Mouse (Mus musculus): ENCODE data around the gene Polr3e.
"Not testable (repeated sequence)": the region's sequence is repeated elsewhere in the genome, so short reads cannot be mapped to it uniquely, and the experiment has no call there.

Polr3e gene

GRCm38 (mm10) chr7:120911268-120911667 lies 6.3 kb upstream of the Polr3e start:
- not testable (repeated sequence) for DNase-seq (ENCODE audit: low read depth)

DNA sequence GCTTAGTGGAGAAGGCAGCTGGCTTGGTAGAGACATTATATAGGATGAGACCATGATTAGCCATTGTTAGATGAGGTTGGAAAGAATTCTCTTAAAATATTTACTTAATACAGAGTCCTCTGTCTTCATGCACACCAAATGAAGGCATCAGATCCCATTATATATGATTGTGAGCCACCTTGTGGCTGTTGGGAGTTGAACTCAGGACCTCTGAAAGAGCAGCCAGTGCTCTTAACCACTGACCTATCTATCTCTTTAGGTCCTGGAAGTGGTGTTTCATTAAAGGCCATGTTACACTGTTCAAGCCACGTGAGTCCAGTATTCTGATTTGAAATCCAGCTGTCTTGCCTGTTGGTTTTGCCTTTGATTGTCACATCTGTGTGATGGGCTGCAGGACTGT lies 4.2 kb upstream of the Polr3e start:
- peak; percentile 82 for DNase-seq (ENCODE audit: low read depth)

DNA sequence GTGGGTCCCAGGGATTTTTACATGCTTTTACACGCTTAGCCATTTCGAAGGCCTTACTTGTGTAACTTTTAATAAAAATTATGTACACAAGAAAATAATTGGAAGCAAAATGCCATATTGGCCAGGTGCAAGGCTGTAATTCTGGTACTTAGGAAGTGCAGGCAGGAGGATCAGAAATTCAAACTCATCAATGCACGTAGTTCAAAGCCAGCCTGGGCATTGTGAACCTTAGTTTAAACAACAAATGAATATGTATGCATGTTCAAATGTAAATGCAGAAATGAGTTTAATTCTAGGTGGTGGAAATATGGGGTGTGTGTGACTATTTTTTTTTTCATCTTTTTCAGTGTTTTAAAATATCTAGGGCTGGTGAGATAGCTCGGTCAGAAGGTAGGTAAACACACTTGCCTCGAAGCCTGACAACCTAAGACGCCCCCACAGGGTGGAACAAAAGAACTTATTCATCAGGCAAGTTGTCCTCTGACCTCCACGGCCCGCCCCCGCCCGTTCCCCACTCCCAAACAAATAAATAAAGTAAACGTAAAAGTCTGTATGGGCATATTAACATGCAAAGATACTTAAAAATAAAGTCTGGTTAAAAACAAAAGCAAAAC lies 1.2 kb upstream of the Polr3e start:
- DNase-seq (ENCODE audit: low read depth) = peak; percentile 75

DNA sequence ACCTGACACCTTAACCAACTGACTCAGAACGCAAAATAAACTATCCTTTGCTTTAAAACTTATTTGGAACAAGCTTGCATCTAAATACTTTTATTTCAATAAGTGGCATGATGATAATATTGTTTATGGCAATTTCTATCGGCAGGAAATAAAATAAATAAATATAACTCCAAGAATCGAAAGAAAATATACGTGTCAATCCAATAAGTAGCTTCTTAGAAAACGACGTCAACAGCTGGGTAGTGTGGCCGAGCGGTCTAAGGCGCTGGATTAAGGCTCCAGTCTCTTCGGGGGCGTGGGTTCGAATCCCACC lies 309 bp upstream of the Polr3e start:
- no peak for DNase-seq (ENCODE audit: low read depth)

DNA sequence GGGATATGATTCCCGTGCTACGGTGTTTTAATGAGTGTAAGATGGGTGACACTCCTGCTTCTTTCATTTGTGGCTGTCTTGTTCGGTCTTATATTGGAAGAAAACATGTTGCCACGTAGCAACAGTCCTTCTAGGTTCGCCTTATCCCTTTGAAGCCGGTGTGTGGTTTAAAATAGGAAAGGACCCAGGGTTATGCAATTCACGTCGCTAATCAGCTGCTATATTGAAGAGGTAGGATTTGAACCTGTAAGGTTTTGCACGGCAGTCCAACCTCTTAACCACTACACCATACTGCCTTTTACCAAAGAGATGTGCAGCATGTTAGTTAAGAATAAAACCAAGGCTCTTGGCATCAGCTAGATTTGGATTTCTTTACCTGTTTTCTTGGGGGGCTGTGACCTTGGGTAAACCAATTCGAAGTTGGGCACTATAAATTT lies 1.0 kb downstream of the Polr3e start:
- peak; percentile 96 for DNase-seq (ENCODE audit: low read depth)

- DNase-seq (ENCODE audit: low read depth) = no peak
These were observed 15.6 kb downstream of the Polr3e start for GRCm38 (mm10) chr7:120933110-120933509.

DNA sequence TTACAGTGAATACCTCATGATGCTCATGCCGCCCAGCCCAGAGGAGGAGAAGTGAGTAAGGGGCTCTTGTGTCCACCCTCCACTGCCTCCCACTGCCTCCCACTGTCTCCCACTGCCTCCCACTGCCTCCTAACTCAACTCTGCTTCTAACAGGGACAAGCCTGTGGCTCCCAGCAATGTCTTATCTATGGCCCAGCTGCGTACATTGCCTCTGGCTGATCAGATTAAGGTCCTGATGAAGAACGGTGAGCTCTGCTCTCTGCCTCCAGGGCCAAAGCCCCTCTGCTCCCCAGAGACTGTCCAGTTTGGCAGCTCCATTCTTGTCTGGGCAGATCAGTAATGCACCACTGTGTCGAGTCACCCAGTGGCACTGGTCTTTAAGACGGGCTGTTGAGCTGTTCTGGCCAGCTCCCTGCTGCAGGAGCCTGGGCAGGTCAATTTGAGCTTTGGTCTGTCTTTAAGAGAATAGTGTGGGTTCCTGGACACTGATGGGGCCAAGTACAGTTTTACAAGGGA lies 16.2 kb downstream of the Polr3e start:
- no peak for DNase-seq (ENCODE audit: low read depth)

DNA sequence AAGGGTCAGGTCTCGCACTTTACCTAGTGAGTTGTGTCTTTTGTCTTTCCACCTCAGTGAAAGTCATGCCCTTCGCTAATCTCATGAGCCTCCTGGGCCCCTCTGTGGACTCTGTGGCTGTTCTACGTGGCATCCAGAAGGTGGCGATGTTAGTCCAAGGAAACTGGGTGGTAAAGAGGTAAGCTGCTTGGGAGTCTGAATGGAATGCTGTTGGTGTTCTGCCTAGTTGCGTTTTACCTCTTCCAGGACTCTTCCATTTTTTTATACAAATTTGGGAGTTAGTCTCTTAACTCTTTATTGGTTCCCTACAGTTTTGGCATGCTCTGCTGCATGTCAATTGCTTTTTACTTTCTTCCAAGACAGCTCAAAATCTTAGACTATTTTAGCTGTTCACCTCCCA lies 17.2 kb downstream of the Polr3e start:
- peak; percentile 68 for DNase-seq (ENCODE audit: low read depth)

- DNase-seq (ENCODE audit: low read depth) = no peak
These were observed 19.0 kb downstream of the Polr3e start for GRCm38 (mm10) chr7:120936522-120936921.

DNA sequence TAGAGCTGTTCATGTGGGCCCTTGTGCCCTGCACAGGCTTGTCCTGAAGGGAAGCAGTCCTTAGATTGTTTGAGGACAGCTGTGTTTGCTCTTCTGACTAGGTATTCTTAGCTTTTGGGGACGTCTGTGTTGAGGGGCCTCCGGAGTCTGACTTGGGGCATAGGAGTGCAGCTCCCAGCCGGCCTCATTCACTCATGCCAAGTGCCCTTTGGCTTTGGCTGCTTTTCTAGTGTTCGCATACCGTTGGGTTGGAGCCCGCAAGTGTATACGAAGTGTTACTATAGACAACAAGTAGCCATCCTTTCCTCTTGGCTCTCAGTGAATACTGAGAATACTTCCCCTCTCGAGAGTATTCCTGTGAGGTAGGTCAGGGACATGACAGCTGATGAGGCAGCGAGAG lies 20.7 kb downstream of the Polr3e start:
- DNase-seq (ENCODE audit: low read depth) = no peak

- DNase-seq (ENCODE audit: low read depth) = no peak
These were observed 22.8 kb downstream of the Polr3e start for GRCm38 (mm10) chr7:120940343-120940742.

DNA sequence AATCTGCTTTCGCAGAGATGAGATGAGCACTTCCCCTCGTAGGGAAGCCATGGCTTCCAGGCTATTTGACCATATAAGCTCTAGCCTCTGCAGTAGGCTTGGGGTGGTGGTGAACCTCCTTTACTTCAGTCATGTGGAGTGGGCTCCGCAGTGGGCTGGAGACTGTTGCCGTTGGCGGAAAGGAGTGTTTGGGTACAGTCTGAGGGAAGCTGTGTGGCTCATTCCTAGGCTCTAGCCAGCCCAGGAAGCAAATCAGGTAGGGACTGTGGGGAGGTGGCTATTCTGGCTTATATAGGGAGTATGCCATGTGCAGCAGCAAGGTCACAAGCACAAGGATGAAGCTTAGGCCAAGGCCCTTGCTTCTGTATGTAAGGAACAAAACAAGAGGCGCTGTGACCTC lies 23.7 kb downstream of the Polr3e start:
- DNase-seq (ENCODE audit: low read depth) = no peak

GRCm38 (mm10) chr7:120942506-120942905 lies 25.0 kb downstream of the Polr3e start:
- DNase-seq (ENCODE audit: low read depth) = no peak

DNA sequence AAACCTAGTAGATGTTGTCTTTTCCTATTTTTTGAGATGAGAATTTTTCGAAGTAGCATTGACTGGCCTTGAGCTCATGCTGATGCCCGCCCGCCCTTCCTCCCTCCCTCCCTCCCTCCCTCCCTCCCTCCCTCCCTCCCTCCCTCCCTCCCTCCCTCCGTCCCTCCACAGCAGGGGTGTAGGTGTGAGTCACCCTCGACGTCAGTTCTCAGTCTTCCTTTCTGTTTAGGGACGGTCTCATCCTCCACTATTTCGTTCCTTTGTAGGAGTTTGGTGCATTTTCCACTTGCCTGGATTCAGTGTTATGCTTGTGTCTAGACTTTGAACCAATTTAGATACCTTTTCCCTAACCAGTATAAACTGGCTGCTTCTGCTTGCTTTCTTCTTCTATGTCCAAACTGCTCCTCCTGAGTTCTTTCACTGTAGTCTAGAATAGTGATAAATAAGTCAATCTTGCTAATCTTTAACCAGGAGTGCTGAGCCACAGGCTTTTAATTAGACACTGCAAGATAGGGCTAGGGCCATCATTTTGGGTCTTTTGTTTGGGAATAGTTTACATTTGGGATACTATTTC lies 26.5 kb downstream of the Polr3e start:
- DNase-seq (ENCODE audit: low read depth) = peak; percentile 63

DNA sequence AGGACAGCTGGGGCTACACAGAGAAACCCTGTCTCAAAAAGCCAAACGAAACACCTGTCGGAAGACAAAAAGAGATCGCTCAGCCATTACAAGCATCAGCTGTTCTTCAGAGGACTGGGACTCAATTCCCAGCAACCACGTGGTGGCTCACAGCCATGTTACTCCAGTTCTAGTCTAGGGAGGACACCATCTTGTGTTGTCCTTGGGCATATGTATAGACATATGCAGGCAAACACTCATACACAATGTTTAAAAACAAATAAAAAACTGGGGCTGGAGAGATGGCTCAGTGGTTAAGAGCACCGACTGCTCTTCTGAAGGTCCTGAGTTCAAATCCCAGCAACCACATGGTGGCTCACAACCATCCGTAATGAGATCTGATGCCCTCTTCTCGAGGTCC lies 36.0 kb downstream of the Polr3e start:
- not testable (repeated sequence) for DNase-seq (ENCODE audit: low read depth)

DNA sequence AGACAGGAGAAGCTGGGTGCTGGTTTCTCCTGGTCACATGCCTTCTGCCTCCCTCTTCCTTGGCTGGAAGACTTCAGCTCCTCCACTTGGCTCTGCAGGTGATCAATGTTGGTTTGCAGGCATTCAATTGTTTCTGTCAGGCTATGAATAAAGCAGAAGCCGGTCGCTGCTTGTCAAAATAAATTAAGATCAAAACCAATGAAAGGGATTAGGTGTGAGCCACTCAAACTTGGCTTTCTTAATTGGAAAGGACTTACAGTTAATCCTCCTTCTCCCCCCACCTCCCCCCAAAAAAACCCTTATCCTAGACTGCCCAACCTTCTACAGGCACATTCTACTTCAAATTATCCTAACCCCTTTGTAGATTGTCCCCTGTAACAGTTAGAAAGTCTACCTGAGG lies 42.6 kb downstream of the Polr3e start:
- no peak for DNase-seq (ENCODE audit: low read depth)

- DNase-seq (ENCODE audit: low read depth) = no peak
These were observed 43.1 kb downstream of the Polr3e start for GRCm38 (mm10) chr7:120960601-120961000.

GRCm38 (mm10) chr7:120961893-120962292 lies 44.3 kb downstream of the Polr3e start:
- no peak for DNase-seq (ENCODE audit: low read depth)

DNA sequence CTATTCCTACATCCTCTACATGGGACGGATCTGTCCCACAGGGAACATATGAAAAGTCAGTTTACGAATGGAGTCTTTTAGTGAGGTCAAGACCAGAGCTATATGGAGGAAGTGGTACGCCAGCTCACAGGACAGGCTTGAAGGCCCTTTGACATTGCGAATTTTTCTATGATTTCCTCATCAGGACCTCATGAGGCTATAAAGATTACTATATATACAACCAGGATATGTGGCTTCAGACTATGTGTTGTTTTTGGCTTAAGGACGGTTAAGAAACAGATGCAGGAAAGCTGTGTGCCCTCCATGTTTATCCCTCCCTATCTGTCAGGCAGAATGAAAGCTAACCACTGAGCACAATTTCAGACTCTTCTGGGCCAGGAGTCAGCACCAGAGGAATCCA lies 45.6 kb downstream of the Polr3e start:
- peak; percentile 48 for DNase-seq (ENCODE audit: low read depth)

DNA sequence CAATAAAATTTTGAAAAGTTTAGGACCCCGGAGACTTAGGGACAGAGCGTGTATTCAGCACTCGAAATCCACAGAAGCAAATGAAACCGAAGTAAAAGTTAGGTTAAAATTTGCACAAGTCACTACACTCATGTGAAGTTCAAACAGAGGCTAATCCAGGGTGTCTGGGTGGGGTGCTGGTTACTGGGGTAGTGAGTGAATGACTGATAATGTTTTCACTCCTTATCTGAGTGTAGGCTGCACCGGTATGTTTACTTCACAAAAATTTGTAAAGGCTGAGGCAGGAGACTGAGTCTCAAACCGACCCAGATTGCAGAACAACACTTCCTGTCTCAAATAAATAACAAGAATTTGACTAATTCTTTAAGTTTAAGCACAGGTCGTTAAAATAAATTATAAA lies 51.7 kb downstream of the Polr3e start:
- no peak for DNase-seq (ENCODE audit: low read depth)

GRCm38 (mm10) chr7:120970112-120970511 lies 52.6 kb downstream of the Polr3e start:
- DNase-seq (ENCODE audit: low read depth) = no peak

- not testable (repeated sequence) for DNase-seq (ENCODE audit: low read depth)
These were observed 54.9 kb downstream of the Polr3e start for GRCm38 (mm10) chr7:120972471-120972870.

DNA sequence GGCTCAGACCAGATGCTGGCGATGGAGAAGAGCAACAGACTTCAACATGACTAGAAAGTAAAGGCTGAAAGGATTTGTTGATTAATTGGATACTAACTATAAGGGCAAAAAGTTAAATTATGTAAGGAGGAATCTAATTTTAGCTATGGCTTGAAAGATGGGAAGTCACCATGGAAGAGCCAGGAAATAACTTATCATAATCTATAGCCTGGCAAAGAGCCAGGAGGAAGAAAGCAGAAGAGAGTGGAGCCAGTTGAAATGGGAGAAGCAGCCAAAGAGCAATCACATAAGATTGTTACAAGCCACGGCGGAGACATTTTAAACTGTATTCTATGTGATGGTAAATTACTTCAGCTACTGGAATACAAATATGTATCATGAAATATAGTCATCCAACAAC lies 56.5 kb downstream of the Polr3e start:
- no peak for DNase-seq (ENCODE audit: low read depth)

DNA sequence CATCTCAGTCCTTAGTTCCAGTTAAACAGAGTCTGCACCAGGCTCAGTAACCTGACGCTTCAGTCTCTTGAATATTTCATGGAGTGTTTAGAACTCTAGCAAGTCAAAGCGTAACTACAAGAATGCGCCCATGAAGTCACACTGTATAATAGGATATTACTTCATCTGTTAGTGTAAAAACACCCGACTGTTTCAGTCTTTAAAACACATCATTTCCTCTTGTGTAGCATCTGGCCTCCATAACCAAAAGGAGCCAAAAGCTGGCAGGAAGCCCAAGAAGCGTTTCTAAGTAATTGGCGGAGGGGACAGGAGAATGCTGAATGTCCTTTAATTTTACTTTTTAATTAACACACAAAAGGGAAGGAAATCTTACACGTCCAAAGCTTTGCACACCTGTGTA lies 59.5 kb downstream of the Polr3e start:
- DNase-seq (ENCODE audit: low read depth) = peak; percentile 70
